Mouse (Mus musculus) megakaryocyte, adult 5-6 weeks (primary cell): ENCODE measurements around the gene Jade3. TPM values are rescaled to one million over a fixed set of nuclear protein-coding genes. Genes with fewer than 3 reads are reported as not detected.

Experiments
- ATAC-seq: 2 replicates; pipeline ENCODE4 v1.8.0; 2016; ENCODE audit warnings: mild to moderate bottlenecking, inconsistent platforms; ENCODE audit not compliant: poor library complexity, severe bottlenecking
- total RNA-seq, 2 experiments: library from RNA; stranded (forward) in 1 of 2; stranded (reverse) in 1 of 2; fragments of 153-499, 151-499 nt in 1 of 2; fragments of 221-1000, 200-1000 nt in 1 of 2; gene quantifications; 2 replicates each; pipeline versions ENCODE4 v1.2.3 to v1.2.4; 2015 to 2017

Gene Jade3
- total RNA-seq, 2 experiments from 2014 or later = 4.3 to 4.8 TPM

GRCm38 (mm10) chrX:20547609-20548008 lies 122.1 kb downstream of the Jade3 start:
- no peak for ATAC-seq

- no peak for ATAC-seq
Observed at GRCm38 (mm10) chrX:20548011-20548879, 122.8 kb downstream of the Jade3 start.

GRCm38 (mm10) chrX:20548880-20549440 lies 123.5 kb downstream of the Jade3 start:
- ATAC-seq = no peak

- no peak for ATAC-seq
Observed at GRCm38 (mm10) chrX:20549532-20549931, 124.0 kb downstream of the Jade3 start, which contains the start of gene Rgn. TSS of gene Rgn (plus strand) at chrX:20549787.

- no peak for ATAC-seq
Observed at GRCm38 (mm10) chrX:20552199-20552598, 126.7 kb downstream of the Jade3 start.

GRCm38 (mm10) chrX:20561846-20562245 lies 136.4 kb downstream of the Jade3 start:
- ATAC-seq = no peak

GRCm38 (mm10) chrX:20563941-20564340 lies 138.5 kb downstream of the Jade3 start:
- ATAC-seq = no peak

Other genes with a start within 250 kb of the Jade3 start
- gene Slc9a7, start 133.9 kb upstream of the Jade3 start, total RNA-seq (2015) = 7.3 and 8.6 TPM in 2 replicates
- 10.0 and 11.6 TPM in 2 replicates for gene Slc9a7, start 133.9 kb upstream of the Jade3 start, total RNA-seq (2017)
- gene Rp2, start 61.2 kb upstream of the Jade3 start, total RNA-seq (2015) = 105 and 123 TPM in 2 replicates
- 110 and 116 TPM in 2 replicates for gene Rp2, start 61.2 kb upstream of the Jade3 start, total RNA-seq (2017)
- not detected in 2 replicates for gene Rgn, start 124.1 kb downstream of the Jade3 start, total RNA-seq (2015)
- gene Rgn, start 124.1 kb downstream of the Jade3 start, total RNA-seq (2017) = not detected in 2 replicates
- 17.3 and 19.2 TPM in 2 replicates for gene Rbm10, start 191.8 kb downstream of the Jade3 start, total RNA-seq (2015)
- gene Rbm10, start 191.8 kb downstream of the Jade3 start, total RNA-seq (2017) = 44.0 and 47.9 TPM in 2 replicates
- gene Ndufb11, start 191.9 kb downstream of the Jade3 start, total RNA-seq (2015) = 169 and 180 TPM in 2 replicates
- 84.7 and 91.6 TPM in 2 replicates for gene Ndufb11, start 191.9 kb downstream of the Jade3 start, total RNA-seq (2017)
- gene Uba1, start 232.6 kb downstream of the Jade3 start, total RNA-seq (2015) = 116 and 133 TPM in 2 replicates
- 142 and 148 TPM in 2 replicates for gene Uba1, start 232.6 kb downstream of the Jade3 start, total RNA-seq (2017)